Mouse (Mus musculus): ENCODE data around the gene Trappc5. TPM values are rescaled to one million over a fixed set of nuclear protein-coding genes. Genes with fewer than 3 reads are reported as not detected.

The Trappc5 gene
- total RNA-seq, 2 experiments from 2014 or later, result 22.8 to 38.5 TPM

Other genes with a start within 250 kb of the Trappc5 start
- gene Pex11g, start 208.6 kb upstream of the Trappc5 start, total RNA-seq (2015), result 0.83 and 2.5 TPM in 2 replicates
- gene Pex11g, start 208.6 kb upstream of the Trappc5 start, total RNA-seq (2017), result 0.79 and 3.8 TPM in 2 replicates
- 0.17 TPM in 1 of 2 replicates, not detected in the other for gene Tex45, start 205.4 kb upstream of the Trappc5 start, total RNA-seq (2015)
- 0.21 TPM in 1 of 2 replicates, not detected in the other for gene Tex45, start 205.4 kb upstream of the Trappc5 start, total RNA-seq (2017)
- 9.3 and 12.3 TPM in 2 replicates for gene Zfp358, start 183.2 kb upstream of the Trappc5 start, total RNA-seq (2015)
- 4.6 and 7.0 TPM in 2 replicates for gene Zfp358, start 183.2 kb upstream of the Trappc5 start, total RNA-seq (2017)
- gene Mcoln1, start 175.8 kb upstream of the Trappc5 start, total RNA-seq (2015), result 13.6 and 20.5 TPM in 2 replicates
- 20.1 and 23.0 TPM in 2 replicates for gene Mcoln1, start 175.8 kb upstream of the Trappc5 start, total RNA-seq (2017)
- gene Pnpla6, start 160.9 kb upstream of the Trappc5 start, total RNA-seq (2015), result 13.8 and 16.8 TPM in 2 replicates
- gene Pnpla6, start 160.9 kb upstream of the Trappc5 start, total RNA-seq (2017), result 14.0 and 17.7 TPM in 2 replicates
- 1.0 TPM in 1 of 2 replicates, not detected in the other for gene C330021F23Rik, start 108.3 kb upstream of the Trappc5 start, total RNA-seq (2015)
- gene C330021F23Rik, start 108.3 kb upstream of the Trappc5 start, total RNA-seq (2017), result not detected in 2 replicates
- gene Camsap3, start 89.0 kb upstream of the Trappc5 start, total RNA-seq (2015), result 0.32 and 0.37 TPM in 2 replicates
- gene Camsap3, start 89.0 kb upstream of the Trappc5 start, total RNA-seq (2017), result 0.21 and 0.27 TPM in 2 replicates
- 16.5 and 20.1 TPM in 2 replicates for gene Xab2, start 55.0 kb upstream of the Trappc5 start, total RNA-seq (2015)
- gene Xab2, start 55.0 kb upstream of the Trappc5 start, total RNA-seq (2017), result 55.5 and 56.5 TPM in 2 replicates
- 131 and 181 TPM in 2 replicates for gene Pet100, start 54.8 kb upstream of the Trappc5 start, total RNA-seq (2015)
- 255 and 285 TPM in 2 replicates for gene Pet100, start 54.8 kb upstream of the Trappc5 start, total RNA-seq (2017)
- gene Pcp2, start 50.8 kb upstream of the Trappc5 start, total RNA-seq (2015), result not detected in 2 replicates
- not detected in 2 replicates for gene Pcp2, start 50.8 kb upstream of the Trappc5 start, total RNA-seq (2017)
- gene Stxbp2, start 45.3 kb upstream of the Trappc5 start, total RNA-seq (2015), result 113 and 143 TPM in 2 replicates
- 93.7 and 166 TPM in 2 replicates for gene Stxbp2, start 45.3 kb upstream of the Trappc5 start, total RNA-seq (2017)
- gene Retn, start 20.5 kb upstream of the Trappc5 start, total RNA-seq (2015), result 0.56 TPM in 1 of 2 replicates, not detected in the other
- not detected in 2 replicates for gene Retn, start 20.5 kb upstream of the Trappc5 start, total RNA-seq (2017)
- gene Mcemp1, start 10.5 kb upstream of the Trappc5 start, total RNA-seq (2015), result 21.5 and 30.3 TPM in 2 replicates
- gene Mcemp1, start 10.5 kb upstream of the Trappc5 start, total RNA-seq (2017), result 16.0 TPM in 2 replicates
- gene Fcor, start 3.9 kb upstream of the Trappc5 start, total RNA-seq (2015), result 22.6 and 25.4 TPM in 2 replicates
- 10.5 and 15.2 TPM in 2 replicates for gene Fcor, start 3.9 kb upstream of the Trappc5 start, total RNA-seq (2017)
- gene Fcer2a, start 17.9 kb downstream of the Trappc5 start, total RNA-seq (2015), result not detected in 2 replicates
- not detected in 2 replicates for gene Fcer2a, start 17.9 kb downstream of the Trappc5 start, total RNA-seq (2017)
- gene Clec4g, start 44.4 kb downstream of the Trappc5 start, total RNA-seq (2015), result not detected in 2 replicates
- not detected in 2 replicates for gene Clec4g, start 44.4 kb downstream of the Trappc5 start, total RNA-seq (2017)
- 0.35 and 2.1 TPM in 2 replicates for gene Cd209a, start 72.7 kb downstream of the Trappc5 start, total RNA-seq (2015)
- gene Cd209a, start 72.7 kb downstream of the Trappc5 start, total RNA-seq (2017), result 0.37 and 0.84 TPM in 2 replicates
- gene Cd209e, start 178.0 kb downstream of the Trappc5 start, total RNA-seq (2015), result not detected in 2 replicates
- gene Cd209e, start 178.0 kb downstream of the Trappc5 start, total RNA-seq (2017), result not detected in 2 replicates
- gene Cd209d, start 202.3 kb downstream of the Trappc5 start, total RNA-seq (2015), result not detected in 2 replicates
- not detected in 2 replicates for gene Cd209d, start 202.3 kb downstream of the Trappc5 start, total RNA-seq (2017)